Mouse (Mus musculus) ES-CJ7 (cell line): ENCODE data around the gene Cnot8.
A peak's percentile ranks its signal among the peaks of the same experiment; 100 is the strongest.

Experiments
- DNase-seq: peaks from one replicate; pipeline ENCODE4 v3.0.0; 2011; ENCODE audit warnings: low read depth, low spot score

Gene Cnot8

DNA sequence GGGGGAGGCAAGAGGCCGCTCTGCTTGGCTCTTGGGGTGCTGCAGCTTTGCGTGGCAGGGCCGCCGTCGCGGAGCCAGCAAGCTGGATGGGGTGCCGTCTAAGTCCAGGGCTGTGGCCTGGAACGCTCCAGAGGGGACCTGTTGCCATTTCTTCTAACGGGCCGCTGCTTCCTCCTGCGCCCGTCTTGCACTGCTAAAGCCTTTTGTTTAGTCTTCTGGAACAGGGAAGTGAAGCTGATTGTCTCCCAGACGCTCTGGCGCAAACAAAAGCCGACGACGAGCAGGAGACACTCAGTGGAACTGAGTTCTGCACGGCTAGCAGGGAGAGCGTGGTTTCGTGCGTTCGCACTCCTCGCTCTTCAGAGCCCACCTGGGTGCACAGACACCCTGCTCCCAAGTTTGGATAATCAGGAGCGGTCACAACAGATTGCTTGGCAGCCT is 418 bp downstream of the Cnot8 start:
- peak; percentile 69 for DNase-seq

DNA sequence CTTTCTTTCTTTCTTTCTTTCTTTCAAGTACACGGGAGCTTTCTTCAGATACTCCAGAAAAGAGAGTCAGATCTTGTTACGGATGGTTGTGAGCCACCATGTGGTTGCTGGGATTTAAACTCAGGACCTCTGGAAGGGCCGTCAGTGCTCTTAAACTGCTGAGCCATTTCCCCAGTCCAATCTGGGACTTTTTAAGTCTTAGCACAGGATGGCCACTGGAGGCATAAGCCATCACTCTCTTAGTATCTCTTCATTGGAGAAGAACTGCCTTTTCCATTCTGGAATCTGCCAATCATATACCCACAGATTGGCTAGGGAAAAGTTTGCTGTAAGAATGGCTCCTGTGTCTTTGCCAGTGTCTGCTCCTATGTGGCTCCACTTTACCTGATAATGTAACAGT is 3.1 kb downstream of the Cnot8 start:
- DNase-seq = peak; percentile 84

DNA sequence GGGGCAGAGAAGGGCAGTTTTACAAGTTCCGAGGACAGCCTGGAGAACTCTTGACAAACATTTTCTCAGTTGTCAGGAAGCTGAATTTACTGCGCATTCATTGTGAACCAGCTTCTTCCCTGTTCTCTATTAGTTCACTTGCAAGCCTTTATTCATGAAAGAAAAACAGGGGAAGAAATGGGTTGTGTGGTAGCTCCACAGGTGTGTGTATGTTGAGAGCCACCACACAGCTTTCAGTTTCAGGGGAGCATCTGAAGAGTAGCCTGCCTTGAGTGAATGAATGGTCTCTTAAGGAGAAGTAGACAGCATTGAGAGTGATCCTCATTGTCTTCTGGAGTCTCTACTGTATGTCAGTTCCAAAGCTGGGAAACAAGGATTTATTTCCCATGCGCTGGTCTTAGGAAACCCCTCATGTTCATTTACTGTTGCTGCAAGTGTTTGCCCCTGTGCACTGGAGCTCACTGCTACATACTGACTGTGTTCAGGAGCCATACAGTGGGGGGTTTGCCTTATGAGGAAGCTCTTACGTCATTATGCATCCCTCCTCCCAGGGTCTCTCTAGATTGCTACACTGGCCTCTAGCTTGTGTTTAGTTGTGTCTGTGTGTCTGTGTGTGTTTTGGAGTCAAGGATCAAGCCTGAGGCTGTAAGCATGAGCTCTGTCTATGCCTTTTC is 3.8 kb downstream of the Cnot8 start:
- no peak for DNase-seq

DNA sequence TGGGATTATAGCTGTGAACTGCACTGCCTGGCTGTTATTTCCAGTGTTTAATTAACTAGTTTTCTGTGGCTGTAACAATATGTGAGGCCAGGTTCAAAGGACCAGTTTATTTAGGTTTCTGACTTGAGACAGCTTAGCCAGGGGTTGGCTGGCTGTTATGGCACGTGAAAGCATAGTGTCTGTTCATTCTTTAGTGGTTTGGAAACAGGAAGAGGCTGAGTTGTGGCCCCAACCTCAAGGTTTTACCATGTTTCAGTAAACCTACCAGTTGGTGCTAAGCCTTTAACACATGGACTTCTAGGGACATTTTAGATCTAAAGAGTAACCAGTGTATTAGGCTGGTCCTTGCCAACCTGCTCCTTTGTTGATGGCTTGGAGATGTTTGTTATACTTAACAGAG is 12.6 kb downstream of the Cnot8 start:
- DNase-seq = no peak

DNA sequence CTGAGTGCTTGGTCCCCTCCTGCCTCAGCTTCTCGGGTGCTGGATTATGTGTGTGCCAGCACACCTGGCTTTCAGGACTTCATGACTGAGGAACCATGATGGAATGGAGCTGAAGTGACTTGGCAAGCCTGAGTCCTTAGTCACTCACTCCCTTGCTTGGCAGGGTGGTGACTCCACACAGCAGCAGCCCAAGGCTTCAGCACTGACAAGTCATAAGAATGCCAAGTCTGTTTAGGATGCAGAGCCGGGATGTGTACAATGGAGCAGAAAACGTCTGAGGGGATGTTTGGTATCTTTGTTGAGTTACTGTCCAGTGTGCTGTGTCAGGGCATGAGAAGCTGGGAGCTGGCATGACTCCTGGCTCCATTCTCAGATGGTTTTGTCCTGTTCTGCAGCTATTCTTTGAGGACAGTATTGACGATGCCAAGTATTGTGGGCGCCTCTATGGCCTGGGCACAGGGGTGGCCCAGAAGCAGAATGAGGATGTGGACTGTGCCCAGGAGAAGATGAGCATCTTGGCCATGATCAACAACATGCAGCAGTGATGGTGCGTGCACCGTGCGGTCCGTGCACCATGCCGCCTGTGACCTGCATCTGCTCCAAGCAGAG is 13.2 kb downstream of the Cnot8 start:
- DNase-seq = no peak

DNA sequence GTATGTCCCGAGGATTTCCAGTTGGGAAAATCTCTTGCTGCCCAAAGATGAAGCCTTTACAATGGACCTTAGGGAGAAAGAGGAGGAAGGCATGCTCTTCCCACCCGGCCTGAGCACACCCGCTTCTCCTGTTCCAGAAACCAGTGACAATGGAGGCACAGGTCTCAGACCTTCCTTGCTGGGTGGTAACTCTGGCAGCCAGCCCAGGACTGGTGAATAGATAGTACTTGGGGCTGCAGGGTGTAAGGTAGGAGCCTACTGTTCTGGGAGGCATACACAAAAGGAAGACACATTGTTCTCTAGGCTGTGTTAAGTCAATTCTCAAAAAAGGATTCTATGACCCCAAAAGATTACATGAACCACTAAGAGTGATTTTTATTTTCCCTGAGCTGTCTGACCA is 16.7 kb downstream of the Cnot8 start:
- DNase-seq = no peak

DNA sequence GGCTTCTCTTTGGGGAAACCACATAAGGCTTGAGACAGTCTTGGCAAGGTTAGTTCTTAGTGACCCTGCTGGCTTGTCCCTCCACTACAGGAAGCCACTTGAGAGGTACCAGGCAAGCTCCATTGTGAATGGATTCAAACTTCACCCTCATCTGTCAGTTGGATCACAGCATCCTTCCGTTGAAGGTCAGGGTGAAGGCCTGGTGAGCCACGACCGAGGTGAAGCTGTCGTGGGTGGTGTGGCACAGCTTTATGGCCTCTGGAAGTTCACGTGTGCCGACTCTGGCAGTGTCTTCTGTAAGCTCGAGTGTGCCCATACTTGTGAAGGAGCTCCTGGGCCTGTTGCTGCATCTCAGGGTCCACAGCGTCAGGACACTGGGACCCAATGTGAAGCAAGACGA is 17.4 kb downstream of the Cnot8 start:
- DNase-seq = no peak

DNA sequence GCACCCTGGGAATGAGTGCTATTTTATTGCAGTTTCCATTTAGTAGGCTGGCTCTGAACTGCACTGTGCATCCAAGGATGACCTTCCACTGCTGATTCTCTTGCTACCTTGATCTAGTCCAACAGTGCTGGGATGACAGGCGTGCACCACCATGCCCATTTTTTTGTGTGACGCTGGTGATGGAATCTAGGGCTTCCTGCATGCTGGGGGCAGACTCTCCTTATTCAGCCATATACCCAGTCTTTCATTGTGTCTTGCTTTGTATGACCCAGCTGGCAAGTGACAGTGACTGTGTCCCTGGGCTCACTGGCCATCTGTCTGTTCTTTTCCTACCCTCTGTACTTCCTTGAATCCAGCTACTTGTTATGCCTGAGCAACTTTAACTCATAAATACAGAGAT is 19.8 kb downstream of the Cnot8 start:
- DNase-seq = no peak

DNA sequence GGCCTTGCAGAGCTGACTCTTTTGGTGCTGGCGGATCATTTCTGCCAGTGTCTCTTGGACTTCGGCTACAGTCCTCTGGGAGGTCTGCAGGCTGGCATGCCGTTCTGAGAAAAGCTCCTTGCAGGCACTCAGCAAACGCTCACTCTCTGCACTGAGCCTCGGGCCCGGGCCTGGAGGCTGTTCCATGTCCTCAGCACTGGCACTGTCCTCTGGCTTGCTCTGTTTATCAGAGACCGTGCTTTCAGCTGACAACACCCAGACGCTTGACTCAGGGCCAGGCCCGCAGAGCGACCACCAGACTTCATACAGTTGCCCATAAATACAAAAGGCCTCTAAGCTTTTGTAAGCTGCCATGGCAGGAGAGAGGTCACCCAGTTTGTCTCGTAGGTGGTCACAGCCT is 21.1 kb downstream of the Cnot8 start:
- no peak for DNase-seq

DNA sequence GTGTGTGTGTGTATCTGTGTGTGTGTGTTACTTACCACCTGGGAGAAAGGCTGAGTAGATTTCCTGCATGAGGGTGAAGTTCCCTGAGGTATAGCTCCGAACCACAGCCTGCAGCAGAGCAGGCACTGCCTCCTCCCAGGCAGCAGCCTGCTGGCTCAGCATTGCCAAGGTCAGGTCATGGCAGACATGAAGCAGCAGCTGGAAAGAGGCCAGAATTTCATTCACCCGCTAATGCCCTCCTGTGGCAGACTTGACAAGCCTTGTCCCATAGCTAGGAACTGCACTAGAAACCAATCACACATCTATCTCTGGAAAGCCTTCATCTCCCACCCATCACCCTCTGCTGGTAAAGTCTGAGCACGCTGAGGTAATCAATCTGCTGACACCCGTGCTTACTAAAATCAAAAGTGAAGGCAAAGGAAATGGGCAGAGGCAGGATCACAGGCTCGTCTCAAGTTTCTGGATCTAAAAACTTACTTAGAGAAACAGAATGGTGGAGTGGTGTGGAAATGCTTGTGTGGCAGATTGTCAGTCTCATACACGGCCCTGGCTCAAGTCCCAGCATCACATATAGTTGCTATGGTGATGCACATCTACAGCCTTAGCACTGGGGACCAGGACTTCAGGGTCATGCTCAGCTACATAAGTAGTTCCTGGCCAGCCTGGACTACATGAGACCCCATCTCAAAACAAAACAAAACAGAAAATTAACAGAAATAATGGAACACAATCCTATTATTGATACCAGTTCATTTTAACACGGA is 22.6 kb downstream of the Cnot8 start:
- DNase-seq = no peak

DNA sequence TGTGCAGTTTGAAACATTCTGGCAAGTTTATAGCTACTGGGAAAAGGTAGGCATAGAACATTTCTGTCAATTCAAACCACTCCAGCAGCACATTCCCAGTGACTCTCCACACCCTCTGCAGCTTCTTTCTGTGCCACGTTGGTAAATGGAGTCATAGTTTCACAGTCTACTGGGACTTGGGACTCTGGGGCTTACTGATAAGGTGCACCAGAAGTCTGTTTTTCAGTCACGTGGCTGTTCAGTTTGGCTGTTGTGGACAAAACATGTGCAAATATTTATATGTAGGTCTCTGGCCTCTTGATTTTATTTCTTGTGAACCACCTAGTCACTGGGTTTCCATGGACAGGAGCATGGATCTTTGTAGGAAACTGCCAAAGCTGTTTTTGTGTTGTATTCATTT is 23.6 kb downstream of the Cnot8 start:
- no peak for DNase-seq

DNA sequence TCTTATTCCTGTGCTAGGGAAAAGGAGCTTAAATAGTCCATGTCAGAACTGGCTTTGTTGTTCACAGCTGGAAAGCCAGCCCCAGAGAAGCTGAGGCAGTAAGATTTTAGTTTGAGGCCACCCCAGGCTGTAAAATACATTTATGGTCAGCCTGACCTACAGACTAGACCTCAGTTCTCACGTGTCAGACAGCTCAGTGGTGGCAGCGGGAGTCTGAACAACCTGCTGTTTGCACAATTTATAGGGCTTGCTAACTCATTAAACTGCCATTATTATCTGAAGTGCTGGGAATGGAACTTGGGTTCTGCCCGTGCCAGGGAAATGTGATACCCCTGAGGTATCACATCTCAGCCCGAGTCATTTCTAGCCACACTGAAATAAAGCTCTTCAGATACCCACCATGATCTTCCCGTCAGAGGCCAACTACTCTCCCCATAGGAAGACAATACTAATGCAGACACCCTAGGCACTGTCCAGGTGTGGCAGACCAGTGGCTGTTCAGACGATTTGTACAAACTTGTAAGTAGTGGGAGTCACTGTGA is 25.4 kb downstream of the Cnot8 start:
- DNase-seq = no peak

DNA sequence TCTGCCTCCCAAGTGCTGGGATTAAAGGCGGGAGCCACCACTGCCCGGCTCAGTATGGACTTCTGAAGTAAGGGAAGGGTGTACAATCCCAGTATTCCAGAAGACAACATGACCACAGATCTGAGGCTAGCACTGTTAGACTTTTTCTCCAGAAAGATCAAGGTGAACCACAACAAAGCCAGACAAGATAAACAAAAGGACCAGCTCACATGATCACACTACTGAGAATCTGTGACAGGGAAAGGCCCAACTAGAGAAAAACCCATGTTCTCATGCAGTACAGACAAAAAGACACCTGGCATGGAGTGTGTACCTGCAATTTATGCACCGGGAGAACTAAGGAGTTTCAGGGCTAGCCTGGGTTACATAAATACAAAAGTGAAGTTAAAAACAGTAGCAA is 28.1 kb downstream of the Cnot8 start:
- DNase-seq = no peak

DNA sequence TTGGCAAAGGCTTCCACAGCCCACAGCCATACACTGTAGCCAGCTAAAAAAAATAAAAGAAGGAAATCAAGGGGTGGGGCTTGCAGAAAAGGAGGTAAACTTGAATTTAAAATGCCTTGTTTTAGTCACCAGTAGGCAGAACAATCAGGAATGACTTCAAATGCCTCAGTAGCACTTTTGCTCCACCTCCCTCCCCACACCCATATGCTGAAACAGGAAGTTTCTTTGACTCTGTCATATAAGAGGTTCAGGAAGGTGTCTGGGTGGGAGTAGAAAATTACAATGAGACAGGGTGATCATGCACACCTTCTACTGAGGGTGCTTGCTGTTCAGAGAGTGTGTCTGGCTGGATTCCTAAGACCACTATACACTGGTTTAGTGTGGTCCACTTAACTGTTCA is 30.9 kb downstream of the Cnot8 start:
- no peak for DNase-seq

DNA sequence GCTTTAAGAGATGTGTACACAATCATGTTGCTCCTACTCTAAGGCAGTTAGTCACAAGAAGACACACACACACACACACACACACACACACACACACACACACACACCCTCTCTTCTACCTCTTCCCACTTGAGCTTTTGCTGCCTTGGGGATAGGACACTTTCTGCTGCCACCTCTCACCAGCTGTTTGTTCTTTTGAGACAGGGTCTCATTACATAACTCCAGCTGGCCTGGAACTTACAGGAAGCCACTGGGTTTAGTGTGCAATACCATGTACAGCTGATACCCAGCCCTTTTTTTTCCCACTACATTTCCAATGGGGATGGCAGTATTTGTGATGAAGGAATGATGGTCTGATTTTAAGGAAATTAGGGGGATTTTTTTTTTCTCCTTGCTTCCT is 31.3 kb downstream of the Cnot8 start:
- no peak for DNase-seq

DNA sequence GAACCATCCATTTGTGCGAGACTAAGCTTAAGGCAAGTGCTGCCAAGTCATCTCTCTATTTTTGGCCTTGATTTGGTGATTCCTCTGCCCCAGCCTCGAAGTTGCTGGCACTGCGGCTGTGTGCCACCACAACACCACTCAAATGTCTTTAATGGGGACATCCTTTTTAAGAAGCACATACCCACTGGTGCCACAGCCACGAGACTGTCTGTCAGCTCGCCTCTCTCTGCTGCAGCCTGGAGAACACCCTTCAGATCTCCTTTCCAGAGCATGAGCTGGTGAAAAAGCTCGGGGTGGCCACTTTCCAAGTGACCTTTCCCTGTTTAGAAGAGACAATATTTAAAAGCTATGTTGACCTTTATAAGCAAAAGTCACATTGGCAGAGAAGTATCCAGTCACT is 32.7 kb downstream of the Cnot8 start:
- no peak for DNase-seq

DNA sequence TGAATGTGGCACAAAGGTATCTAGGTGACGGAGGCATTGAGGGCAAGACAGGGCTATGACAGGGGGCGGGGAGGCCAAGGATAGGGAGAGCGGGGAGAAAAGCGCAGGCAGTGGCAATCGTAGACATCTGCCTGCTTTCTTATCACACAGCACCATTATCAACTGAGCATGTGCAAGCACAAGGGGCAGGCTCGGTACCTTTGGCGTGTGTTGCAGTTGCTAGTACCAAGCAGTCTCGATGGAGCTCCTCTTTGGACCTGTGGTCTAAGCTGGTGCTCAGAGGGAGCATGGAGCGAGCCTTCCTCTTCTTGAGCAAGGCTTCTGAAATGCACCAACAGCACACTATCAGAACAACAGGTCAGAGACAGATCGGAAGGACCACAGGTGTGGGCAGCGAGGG is 34.9 kb downstream of the Cnot8 start:
- no peak for DNase-seq

DNA sequence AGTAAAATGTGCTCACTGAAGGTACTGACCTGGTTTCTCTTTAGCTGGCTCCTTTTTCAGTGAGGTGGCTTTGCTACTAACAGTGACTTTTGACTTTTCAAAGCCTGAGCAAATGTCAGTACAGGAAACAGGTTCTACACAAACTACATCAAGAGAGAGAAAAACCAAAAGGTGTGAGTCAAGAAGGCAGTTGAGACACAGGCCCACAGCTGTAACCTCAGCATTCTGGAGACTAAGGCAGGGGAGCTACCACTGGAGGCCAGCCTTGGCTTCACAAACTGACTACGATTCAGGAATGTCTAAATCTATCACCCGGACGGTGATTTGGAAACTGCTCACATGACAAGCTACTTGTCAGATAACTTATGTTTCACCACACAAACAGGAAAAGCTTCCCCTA is 35.5 kb downstream of the Cnot8 start:
- DNase-seq = no peak

DNA sequence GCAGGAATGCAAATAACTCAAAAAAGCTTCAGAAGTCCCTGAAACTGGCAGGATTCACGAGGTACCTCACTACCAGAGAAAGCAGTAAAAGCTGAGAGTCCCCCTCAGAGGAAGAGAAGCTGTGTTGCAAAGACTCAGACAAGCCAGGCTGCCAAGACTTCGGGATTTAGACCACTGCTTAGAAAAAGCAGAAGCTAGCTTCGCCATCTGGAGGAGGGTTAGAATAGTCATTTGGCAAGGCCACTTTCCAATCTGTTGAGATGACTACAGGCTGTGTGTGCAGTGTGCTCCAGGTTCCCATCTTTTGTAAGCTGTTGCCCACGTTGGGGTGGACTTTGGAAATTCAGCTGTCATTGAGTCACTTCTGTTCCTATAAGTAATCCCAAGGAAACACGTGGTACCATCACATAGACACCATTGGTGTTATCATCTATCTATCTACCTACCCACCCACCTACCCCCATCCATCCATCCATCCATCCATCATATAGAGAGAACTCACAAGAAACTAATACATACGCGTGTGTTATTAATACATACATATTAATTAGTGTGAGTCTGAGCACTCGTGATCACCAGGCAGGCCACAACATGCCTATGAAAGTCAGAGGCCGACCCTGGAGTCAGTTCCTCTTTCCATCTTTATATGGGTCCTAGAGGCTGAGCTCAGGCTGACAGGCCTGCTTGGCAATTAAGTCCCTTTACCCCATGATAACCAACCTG is 39.9 kb downstream of the Cnot8 start:
- no peak for DNase-seq

DNA sequence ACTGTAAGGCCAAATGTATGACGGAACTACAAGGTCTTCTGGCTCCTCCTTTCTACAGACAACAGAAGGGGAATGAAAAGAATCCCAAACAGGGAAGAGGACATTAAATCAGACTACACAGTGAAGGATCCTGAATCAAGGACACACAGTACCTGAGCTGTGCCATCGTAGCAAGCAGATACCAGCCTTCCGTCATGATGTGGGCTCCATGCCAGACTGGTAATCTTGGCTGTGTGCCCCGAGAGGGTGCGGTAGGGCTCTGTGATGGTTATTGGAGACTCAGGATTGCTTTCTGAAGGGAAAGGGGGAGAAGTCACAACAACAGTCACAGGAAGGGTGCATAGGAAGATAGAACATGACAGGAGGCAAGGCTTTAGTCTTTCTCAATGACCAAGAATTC is 42.3 kb downstream of the Cnot8 start:
- DNase-seq = no peak

DNA sequence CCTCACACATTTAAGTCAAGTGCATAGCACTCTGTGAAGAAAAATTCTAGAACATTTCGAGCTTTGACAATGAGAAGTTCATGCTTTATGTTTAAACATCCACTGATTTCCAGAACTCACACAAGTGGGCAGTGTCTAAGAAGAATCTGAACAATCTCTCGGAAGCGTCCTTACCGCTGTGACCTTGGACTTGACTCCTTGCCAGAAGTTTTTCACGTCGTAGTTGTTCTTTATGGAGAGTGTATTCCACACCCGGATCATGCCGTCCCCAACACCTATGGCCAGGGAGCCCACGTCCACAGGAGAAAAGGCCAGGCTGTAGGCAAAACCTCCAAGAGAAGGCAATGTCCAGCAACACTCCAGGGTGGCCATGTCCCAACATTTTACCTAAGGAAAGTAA is 51.5 kb downstream of the Cnot8 start:
- DNase-seq = no peak

DNA sequence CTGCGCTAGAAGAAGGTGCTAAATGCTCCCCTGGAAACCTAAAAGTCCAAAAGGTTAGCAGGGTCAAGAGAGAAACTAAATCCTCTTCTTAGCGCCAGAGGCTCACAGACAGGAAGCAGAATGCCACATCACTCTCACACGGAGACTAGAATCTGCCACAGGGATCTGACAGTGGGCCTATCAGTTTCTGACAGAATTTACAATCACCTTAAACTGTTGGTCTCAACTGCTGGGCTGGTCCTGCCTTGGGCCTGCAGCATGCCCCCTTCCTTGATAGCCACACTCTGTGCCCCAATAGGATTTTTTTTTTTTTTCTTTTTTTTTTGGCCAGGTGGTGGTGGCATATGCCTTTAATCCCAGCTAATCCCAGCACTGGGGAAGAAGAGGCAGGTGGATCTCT is 52.9 kb downstream of the Cnot8 start:
- DNase-seq = no peak
